Mouse (Mus musculus): ENCODE measurements around the gene St6galnac3.

St6galnac3 gene

GRCm38 (mm10) chr3:153691537-153691936 lies 33.4 kb downstream of the St6galnac3 start:
- intact Hi-C loops (cut with DNase I), result no loop called here

GRCm38 (mm10) chr3:153690553-153690952 lies 34.4 kb downstream of the St6galnac3 start:
- intact Hi-C loops (cut with DNase I), result no loop called here

- intact Hi-C loops (cut with DNase I), result no loop called here
Observed at GRCm38 (mm10) chr3:153689793-153690291, 35.1 kb downstream of the St6galnac3 start.

GRCm38 (mm10) chr3:153687896-153688295 lies 37.1 kb downstream of the St6galnac3 start:
- intact Hi-C loops (cut with DNase I), result no loop called here

DNA sequence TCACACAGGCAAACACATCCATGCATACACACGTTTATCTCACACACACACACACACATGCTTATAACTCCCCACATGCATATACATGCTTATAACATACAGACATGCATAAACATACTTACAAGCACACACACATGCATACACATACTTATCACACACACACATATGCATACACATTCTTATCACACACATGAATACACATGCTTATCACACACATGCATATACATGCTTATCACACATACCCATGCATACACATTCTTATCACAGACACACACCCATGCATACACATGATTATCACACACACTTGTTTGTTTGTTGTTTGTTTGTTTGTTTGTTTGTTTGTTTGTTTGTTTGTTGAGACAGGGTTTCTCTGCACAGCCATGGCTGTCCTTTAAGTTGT lies 40.1 kb downstream of the St6galnac3 start:
- intact Hi-C loops (cut with DNase I), result no loop called here

GRCm38 (mm10) chr3:153682303-153682702 lies 42.7 kb downstream of the St6galnac3 start:
- intact Hi-C loops (cut with DNase I), result no loop called here

DNA sequence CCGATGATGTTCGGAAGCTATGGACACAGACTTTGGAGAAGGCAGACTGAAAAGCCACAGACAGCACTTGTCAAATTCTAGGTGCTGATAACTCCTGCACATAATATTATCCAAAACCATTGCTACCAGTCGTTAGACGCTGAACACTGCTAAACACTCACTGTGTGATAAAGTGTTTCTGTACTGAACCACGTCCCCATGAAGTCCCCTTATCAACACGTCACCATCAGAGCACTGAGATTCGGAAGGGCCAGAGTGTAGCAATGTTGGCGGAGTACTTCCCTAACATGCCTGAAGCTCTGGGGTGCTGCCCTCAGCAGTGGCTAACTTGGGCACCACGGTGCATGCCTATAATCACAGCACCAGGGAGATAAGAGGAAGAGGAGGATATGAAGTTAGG lies 43.3 kb downstream of the St6galnac3 start:
- intact Hi-C loops (cut with DNase I), result no loop called here

DNA sequence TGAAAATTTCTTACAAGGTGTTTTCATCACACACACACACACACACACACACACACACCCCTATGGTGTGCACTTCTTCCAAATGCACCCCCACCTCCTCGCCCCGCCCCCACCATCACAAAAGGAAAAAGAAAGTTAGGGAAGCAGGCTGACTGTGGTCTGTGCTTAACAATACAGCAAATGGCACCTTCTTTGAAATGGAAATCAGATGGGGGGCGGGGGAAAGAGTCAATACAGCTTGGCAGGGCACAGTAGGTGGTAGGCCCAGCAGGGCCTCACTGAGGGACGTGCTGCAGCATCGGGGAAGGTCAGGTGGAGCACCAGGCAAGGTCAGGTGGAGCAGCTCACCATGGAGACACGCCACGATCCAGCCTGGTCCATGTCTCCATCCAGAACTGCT lies 49.1 kb downstream of the St6galnac3 start:
- intact Hi-C loops (cut with DNase I), result no loop called here

- intact Hi-C loops (cut with DNase I), result no loop called here
Observed at GRCm38 (mm10) chr3:153675073-153675472, 49.9 kb downstream of the St6galnac3 start.

GRCm38 (mm10) chr3:153674359-153674758 lies 50.6 kb downstream of the St6galnac3 start:
- intact Hi-C loops (cut with DNase I), result no loop called here

DNA sequence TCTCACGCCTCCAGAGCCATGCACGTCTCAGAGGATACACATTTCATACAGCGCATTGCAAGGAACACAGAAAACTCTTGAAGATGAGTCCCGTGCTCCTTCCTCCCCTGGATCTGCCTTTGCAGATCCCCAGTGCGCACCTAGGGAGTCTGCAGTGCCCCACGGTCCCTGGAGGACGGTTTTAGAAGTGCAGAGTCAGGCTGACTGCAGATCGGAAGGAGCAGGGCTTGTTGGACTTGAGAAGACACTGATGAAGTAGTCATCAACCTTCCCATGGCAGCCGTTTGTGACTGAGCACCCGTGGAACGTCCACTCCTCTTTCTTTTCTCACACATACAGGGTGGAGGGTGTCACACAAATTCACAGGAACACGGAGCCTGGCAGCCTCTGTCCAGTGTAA lies 51.5 kb downstream of the St6galnac3 start:
- intact Hi-C loops (cut with DNase I), result no loop called here

- intact Hi-C loops (cut with DNase I), result no loop called here
Observed at GRCm38 (mm10) chr3:153670953-153671674, 53.9 kb downstream of the St6galnac3 start.

DNA sequence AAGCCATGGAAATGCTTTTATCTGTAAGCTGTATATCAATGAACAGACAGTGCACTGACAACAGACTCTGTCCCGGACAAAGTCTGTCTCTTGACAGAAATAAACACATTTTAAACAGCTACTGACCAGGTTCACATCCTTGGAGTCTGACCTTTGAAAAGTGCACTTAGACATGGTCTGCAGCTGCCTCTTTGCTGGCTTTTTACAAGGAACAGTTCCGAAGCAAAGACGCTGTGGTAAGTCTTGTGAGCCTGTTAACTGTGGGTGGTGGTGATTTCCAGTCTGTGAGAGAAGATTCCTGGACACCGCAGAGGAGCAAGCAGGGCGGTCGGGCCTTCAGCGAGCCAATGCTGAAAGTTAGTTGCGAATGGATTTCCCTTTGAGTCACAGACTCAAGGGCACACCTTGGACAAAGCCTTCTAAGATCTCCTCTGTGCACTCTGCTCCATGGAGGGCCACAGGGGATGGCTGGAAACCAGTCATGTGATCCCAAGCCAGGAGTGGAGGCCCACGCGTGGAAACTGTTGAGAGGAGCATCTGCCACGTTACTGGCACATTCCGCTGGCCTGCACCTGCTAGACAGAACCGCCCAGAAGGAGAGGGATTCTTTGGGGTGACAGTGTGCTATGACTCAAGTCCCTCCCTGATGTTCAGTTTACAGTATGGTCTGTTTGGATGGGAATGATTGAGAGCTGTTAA lies 55.1 kb downstream of the St6galnac3 start:
- intact Hi-C loops (cut with DNase I), result no loop called here

DNA sequence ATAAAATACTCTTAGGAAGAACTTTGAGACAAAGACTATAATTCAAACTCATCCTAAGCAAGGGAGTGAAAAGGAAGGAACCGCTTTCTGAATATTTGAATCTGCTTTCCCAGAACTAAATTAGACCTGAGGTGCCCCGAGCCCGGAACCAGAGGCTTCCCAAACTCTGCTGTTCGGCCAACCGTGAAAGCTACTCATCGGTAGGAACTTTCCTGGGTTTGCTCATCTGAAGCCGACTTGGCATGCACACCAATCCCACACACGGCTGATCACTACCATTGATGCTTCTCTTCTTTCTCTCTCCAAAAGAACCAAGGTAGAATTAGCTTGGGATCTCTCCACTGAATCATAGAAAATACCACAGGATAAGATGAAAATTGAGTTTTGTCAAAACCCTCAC lies 55.6 kb downstream of the St6galnac3 start:
- intact Hi-C loops (cut with DNase I), result no loop called here

- intact Hi-C loops (cut with DNase I), result no loop called here
Observed at GRCm38 (mm10) chr3:153668447-153669290, 56.3 kb downstream of the St6galnac3 start.

GRCm38 (mm10) chr3:153664696-153665095 lies 60.3 kb downstream of the St6galnac3 start:
- intact Hi-C loops (cut with DNase I), result no loop called here

DNA sequence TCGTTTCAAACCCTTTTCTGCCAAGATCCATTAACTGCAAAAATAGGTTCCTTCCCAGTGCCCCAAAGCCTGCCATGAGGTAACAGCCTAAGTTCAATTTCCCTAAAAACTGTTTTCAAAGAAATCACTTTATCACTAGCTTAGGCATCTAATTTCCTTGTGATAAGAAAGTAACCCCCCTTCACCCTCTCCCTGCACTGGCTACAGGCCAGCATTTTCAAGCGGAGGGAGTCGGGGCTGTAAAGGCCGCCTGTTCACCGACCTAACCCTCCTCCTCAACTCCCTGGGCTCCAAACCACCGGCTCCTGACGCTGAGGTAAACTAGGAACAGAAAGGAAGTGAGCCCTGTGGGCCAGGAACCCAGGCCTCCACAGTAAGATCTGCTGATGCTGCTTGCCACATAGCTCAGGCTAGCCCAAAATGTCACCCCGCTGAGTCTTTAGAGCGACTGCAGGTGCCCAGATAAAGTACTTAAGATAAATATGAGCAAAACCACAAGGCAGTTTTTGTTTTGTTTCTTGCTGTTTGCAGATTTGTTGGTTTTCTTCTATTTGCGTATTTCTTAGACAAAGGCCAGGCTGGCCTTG lies 61.0 kb downstream of the St6galnac3 start:
- intact Hi-C loops (cut with DNase I), result no loop called here

DNA sequence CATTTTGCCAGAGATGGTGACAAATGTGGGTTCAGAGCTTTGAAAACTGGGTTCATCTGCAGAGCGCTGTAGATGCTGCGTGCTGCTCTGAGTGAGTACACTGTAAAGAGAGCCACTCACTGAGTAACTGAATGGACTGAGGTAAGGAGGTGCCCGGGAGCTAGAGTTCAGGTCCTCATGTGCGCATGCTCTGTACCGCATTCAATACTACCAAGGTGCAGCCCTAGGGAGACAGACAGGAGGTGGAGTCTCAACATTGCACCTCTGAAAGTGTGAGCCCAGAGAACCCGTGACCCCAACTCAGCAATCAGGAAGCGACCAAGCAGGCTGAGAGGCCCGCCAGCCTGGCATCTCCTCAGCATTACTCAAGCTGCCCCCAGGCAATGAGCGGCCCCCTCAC lies 62.2 kb downstream of the St6galnac3 start:
- intact Hi-C loops (cut with DNase I), result no loop called here

DNA sequence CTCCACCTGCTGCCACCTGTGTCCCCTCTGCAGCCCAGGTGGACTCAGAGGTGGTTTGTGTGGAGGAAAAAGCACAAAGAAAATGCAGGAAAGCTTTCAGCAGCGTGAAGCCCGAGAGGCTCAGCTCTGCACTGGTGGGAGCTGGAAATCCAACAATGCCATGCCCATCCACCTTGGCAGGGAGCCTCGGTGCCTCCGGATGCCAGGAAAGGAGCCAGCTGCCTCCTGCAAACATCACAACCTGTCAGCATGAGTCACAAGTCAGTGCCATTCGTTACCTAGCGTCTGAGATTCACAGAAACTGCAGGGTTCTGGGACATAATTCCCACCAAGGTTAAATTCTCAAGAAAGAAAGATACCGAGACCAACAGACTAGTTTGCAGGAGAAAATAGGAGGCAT lies 63.0 kb downstream of the St6galnac3 start:
- intact Hi-C loops (cut with DNase I), result no loop called here

DNA sequence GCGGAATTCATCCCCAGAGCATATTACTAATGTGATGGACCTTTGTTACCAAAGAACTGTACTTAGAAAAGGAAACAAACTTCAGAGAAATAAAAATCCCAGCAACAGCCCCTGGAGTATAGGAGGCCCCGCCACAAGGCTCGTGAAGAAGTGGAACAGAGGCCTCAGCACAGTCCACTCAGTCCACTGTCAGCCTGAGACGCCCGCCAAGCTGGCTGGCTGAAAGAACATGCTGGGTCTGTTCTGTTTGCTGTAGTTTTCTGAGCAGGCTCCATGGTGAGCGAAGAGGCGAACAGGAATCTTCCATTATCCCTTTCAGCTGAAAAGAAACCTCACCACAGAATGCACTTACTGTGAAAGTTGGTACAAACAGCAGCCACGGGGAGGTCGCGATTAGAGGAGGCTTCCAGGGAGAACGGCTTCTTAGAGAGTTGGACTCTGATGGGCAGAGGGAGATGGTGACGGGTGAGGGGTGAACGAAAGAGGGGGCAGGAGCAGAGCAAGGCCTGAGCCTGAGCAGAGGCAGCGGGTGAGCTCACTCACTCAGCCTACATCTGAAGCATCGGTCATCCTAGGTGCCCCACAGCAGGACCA lies 65.3 kb downstream of the St6galnac3 start:
- intact Hi-C loops (cut with DNase I), result loop anchor here (5.0 to 10.0 kb wide), 3 partner anchors 157 to 875 kb away; no protein-coding TSS in a partner anchor
